ENCODE assay signal across 24 mouse cellular contexts in the genomic region with DNA sequence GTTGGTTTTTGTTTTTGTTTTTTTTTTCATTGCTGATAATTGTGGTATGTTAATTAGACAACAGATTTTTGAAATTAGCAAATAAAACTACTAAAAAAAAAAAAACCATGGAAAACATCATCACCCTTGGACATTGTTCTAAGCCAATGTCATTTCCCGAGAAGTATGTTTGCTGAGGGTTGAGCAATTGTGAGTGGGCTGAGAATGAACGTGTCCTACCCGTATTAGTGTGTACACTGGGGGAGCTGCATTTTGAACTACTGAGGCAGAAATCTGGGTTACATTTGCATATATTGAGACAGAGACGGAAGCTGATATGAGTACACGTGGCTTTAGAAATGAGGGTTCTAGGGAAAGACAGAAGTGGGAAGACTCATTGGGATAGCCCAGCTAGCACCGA. TPM values are rescaled to one million over a fixed set of nuclear protein-coding genes. Genes with fewer than 3 reads are reported as not detected.
"Had no signal": no experiment of that assay in that cellular context is flagged by ENCODE, and none has a peak within 500 bp of the region (broad histone marks: within the 10 kb centered on the region; RNA-seq: fewer than 3 reads in every experiment).

No protein-coding gene starts in this region.

- H3K27me3 ChIP-seq: limb, embryonic 12.5 days; limb, embryonic 15.5 days; midbrain, embryonic 12.5 days; midbrain, embryonic 15.5 days; neural tube, embryonic 12.5 days; neural tube, embryonic 15.5 days had no signal

- H3K9me3 ChIP-seq: limb, embryonic 12.5 days; limb, embryonic 15.5 days; midbrain, embryonic 12.5 days; midbrain, embryonic 15.5 days; neural tube, embryonic 12.5 days; neural tube, embryonic 15.5 days had no signal

- H3K9ac ChIP-seq: limb, embryonic 12.5 days; limb, embryonic 15.5 days; lung, embryonic 14.5 days; midbrain, embryonic 12.5 days; midbrain, embryonic 15.5 days; neural tube, embryonic 12.5 days; neural tube, embryonic 15.5 days had no signal

- DNase-seq: kidney, adult 18-20 months; kidney, adult 9 months; kidney, postnatal 14 days; kidney, postnatal 4 days; left cerebral cortex, postnatal 4 days; lung, embryonic 14.5 days; thymus, adult 18-20 months; thymus, postnatal 36 days had no signal

- ATAC-seq: inflammation-experienced regulatory T-cells, adult 6 months; intestine, embryonic 16.5 days; midbrain, embryonic 15.5 days had no signal

- H3K4me3 ChIP-seq: limb, embryonic 12.5 days; limb, embryonic 15.5 days; midbrain, embryonic 12.5 days; midbrain, embryonic 15.5 days; neural tube, embryonic 12.5 days; neural tube, embryonic 15.5 days had no signal

- H3K4me2 ChIP-seq: limb, embryonic 12.5 days; limb, embryonic 15.5 days; lung, embryonic 14.5 days; midbrain, embryonic 12.5 days; midbrain, embryonic 15.5 days; neural tube, embryonic 12.5 days; neural tube, embryonic 15.5 days had no signal

- H3K4me1 ChIP-seq: limb, embryonic 12.5 days; limb, embryonic 15.5 days; midbrain, embryonic 12.5 days; midbrain, embryonic 15.5 days; neural tube, embryonic 12.5 days; neural tube, embryonic 15.5 days had no signal

- H3K27ac ChIP-seq: limb, embryonic 12.5 days; limb, embryonic 15.5 days; macrophage; midbrain, embryonic 12.5 days; midbrain, embryonic 15.5 days; neural tube, embryonic 12.5 days; neural tube, embryonic 15.5 days had no signal

- H3K36me3 ChIP-seq: limb, embryonic 12.5 days; limb, embryonic 15.5 days; midbrain, embryonic 12.5 days; midbrain, embryonic 15.5 days; neural tube, embryonic 12.5 days; neural tube, embryonic 15.5 days had no signal

RNA-seq across cellular contexts. Expression of gene Pzp, which starts 6.8 kb away (rescaled TPM):
- total RNA-seq: layer of hippocampus, adult 18-20 months; layer of hippocampus, postnatal 14 days; left cerebral cortex, adult 8-10 months; megakaryocyte, adult 5-6 weeks had no signal
- polyA plus RNA-seq: inflammation-experienced regulatory T-cells, adult 6 months; limb, embryonic 12.5 days; macrophage; midbrain, embryonic 12.5 days; midbrain, embryonic 15.5 days; neural tube, embryonic 12.5 days; small intestine, adult 2 months; urinary bladder, adult 2 months had no signal

RNA-seq across cellular contexts. Expression of gene A2ml1, which starts 48.1 kb away (rescaled TPM):
- total RNA-seq: megakaryocyte, adult 5-6 weeks had no signal
- polyA plus RNA-seq: inflammation-experienced regulatory T-cells, adult 6 months; limb, embryonic 12.5 days; macrophage; midbrain, embryonic 12.5 days; neural tube, embryonic 12.5 days; spleen, adult 2 months; urinary bladder, adult 2 months had no signal
